Mouse (Mus musculus): Measurements from ENCODE around the gene Tinagl1. TPM values are rescaled to one million over a fixed set of nuclear protein-coding genes. Genes with fewer than 3 reads are reported as not detected.

The Tinagl1 gene
- total RNA-seq, 2 experiments from 2014 or later = 9.1 to 11.7 TPM

DNA sequence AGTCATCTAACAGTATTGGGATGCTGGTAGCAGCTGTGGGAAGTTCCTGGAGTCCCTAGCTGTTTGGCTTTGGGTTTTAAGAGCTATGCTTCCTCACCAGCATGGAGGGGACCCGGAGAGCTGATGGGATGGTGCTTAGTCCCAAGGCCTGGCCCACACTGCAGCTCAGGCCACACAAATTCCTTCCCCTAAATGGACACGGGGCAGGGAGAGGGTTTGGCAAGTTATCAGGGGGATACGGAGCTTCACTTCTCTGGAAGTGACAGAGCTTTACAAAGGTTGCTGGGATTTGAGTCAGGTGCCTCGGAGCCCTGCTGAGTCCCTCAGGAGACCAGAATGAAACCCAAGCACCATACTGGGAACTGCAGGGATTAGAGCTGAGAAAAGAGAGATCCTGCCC is 13.6 kb downstream of the Tinagl1 start:
- no peak overlapping the region for H3K4me3 ChIP-seq
- TF ChIP-seq CTCF (conservative IDR thresholded peaks at IDR 0.05) = no peak
- DNase-seq (ENCODE audit: low spot score in 2 of 2) = no peak
- H3K27ac ChIP-seq = no peak overlapping the region

DNA sequence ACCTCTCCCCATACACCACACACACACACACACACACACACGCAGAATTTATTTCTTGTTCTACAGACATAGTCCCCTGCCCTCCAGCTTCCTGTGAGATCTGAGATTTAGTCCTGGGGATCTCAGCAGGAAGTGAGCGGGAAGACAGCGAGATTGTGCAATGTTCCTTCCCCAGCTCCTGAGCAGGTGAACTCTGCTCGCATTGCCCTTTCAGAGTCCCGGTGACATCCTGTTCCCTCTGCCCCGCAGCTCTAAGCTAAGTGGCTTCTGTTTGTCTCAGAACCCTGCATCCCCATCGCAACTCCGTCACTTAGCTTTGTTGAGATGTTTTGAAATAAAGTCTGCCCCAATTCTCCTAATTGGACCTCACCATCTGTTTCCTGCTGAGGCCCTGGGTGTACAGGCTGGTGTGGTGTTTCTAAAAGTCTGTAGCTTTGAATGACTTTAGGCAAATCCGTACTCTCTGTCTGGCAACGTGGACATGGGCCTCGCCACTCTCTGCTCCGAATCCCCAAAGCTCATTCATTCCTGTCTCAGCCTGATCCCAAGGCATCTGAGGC is 18.0 kb downstream of the Tinagl1 start:
- no peak overlapping the region for H3K27ac ChIP-seq
- H3K4me3 ChIP-seq = no peak overlapping the region
- TF ChIP-seq CTCF (conservative IDR thresholded peaks at IDR 0.05) = no peak
- no peak for DNase-seq (ENCODE audit: low spot score in 2 of 2)

DNA sequence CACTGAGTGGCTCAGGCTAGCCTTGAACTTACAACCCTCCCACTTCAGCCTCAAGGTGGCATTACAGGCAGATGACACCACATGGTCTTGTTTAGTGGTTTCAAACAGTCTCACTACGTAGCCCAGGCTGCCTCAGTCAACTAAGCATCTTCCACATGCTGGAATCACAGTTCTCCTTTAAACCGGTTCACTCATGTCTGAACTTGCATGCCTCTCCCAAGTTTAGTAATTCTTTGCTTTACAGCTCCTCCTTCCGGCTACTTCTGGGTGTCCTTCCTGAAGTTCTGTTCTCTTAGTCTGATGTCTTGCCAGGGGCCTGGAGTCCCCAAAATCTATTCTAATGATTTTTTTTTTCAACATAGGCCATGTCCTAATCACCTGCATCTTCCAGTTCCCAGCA is 20.7 kb downstream of the Tinagl1 start:
- Histone ChIP-seq H3K4me3 (no peak overlapping the region), H3K27ac (no peak overlapping the region)
- DNase-seq (ENCODE audit: low spot score in 2 of 2) = no peak
- peak; percentile 30; the same call in 1 of the 2 replicates for TF ChIP-seq CTCF (conservative IDR thresholded peaks at IDR 0.05)

DNA sequence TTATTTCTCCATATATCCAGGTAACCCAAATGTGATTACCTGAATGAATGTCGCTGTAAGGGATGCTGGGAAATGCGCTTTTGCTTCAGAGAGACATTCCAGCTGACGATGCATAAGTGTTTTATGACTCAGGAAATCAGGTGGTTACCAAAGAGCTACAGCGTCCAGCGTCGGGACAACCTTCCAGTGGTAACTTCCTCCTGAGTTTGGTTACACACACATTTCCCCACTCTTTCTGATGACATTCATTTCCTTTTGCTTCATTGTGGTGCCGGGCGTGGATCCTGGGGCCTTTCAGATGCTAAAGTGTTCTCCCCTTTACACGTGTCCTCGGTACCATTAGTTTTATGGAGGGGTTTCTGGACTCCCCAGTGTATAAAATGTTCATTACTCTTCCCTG is 26.5 kb downstream of the Tinagl1 start:
- H3K4me3 ChIP-seq = no peak overlapping the region
- no peak for TF ChIP-seq CTCF (conservative IDR thresholded peaks at IDR 0.05)
- no peak for DNase-seq (ENCODE audit: low spot score in 2 of 2)
- H3K27ac ChIP-seq = no peak overlapping the region

DNA sequence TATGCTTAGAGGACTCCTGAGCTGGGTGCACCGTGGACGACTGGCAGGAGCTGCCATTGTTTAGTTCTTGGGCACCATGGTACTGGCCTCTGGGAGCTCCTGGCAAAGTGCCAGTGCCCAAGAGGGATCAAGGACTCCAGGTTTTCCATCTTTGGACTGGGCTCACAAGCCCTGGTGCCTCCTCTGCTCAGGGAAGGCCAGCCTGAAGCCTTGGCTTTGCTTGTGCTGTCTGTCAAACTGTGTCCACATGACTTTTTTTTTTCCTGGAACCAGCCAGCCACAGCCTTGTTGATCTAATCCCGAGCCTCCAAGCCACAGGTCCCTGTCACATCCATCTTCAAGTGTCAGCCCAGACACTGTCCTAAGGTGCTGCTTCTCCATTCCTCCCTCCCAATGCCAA is 33.1 kb downstream of the Tinagl1 start:
- H3K4me3 ChIP-seq = no peak overlapping the region
- no peak for TF ChIP-seq CTCF (conservative IDR thresholded peaks at IDR 0.05)

DNA sequence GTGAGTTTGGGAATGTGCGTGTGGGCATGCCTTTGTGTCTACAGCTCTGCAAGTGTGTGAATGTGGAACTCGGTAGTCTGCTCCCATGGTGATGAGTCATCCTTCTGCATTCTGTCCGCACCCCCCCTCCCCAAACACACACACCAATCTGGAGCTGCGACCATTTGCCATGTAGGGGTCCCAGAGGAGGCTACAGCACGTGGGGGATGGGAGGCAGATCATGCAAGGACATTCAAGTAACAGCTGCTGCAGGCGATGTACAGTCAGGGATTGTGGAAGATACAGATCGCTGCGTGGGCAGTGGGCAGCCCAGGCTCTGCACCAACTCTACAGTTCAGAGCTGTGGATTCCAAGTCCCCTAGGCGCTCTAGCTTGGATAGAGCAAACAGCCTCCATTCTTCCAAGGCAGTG is 33.9 kb downstream of the Tinagl1 start:
- Histone ChIP-seq H3K27ac (peak overlapping the region; percentile 68), H3K4me3 (no peak overlapping the region)
- peak; percentile 33 to 52 for DNase-seq (ENCODE audit: low spot score in 2 of 2)

More for the DNA sequence above, 33.1 kb downstream of the Tinagl1 start:
- DNase-seq (ENCODE audit: low spot score in 2 of 2) = no peak
- no peak overlapping the region for H3K27ac ChIP-seq

DNA sequence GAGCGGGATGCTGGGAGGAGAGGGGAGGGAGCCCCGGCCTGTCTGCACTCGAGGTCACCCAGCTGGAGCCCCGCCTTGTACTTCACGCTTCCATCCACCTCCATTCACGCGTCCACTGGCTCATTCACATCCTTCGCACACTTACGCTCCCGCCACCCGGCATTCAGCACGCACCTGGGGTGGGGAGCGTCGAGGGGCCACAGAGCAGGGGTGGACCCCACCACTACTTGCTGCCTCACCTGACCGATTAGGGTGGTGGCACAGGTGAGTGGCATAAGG is 35.8 kb downstream of the Tinagl1 start, which contains the start of gene Hcrtr1:
Hcrtr1 (minus strand) TSS at position 146 of the 279 bp plus-strand sequence.
- DNase-seq (ENCODE audit: low spot score in 2 of 2) = no peak

More for the DNA sequence above, 33.9 kb downstream of the Tinagl1 start:
- TF ChIP-seq CTCF (conservative IDR thresholded peaks at IDR 0.05) = no peak

DNA sequence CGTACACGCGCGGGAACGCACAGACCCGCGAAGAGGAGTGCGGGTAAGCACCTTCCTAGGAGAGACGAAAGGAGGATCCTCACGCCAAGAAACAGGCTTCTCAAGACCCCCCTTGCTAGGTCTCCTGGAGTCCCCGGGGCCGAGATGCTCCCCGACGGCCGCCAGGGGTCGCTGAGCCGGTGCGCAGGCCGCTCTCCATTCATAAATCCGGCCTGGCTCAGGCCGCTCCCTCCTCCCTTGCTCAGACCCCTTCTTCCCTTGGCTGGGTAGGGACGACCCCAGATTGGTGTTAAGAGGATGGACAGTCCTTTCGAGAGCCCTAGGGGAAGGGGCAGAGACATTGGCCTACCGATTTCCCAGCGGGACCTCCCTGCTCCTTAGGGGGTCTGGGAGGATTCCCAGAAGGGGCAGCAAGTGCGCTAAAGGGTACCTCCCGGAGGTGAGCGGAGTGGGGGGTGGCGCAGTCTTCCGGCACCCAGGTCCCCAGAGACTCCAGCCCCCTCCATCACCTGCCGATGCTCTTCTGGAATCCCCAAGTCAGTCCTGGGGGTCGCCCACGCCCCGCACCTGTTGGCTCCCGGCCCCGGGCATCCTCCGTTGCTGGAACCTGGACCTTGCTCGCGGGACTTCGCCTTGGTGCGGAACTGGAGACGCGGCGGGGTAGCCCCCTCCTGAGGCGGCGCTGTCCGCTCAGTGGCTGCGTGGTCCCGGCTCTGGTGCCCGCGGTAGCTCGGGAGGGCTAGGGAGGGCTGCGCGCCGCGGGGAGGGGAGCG is 36.3 kb downstream of the Tinagl1 start:
- Histone ChIP-seq H3K4me3 (peak overlapping the region; percentile 57), H3K27ac (peak overlapping the region; percentile 33; the same call in 1 of the 2 replicates)
- TF ChIP-seq CTCF (conservative IDR thresholded peaks at IDR 0.05) = peak; percentile 94
- DNase-seq (ENCODE audit: low spot score in 2 of 2) = peak; percentile 48 to 84

More for the DNA sequence above, 35.8 kb downstream of the Tinagl1 start, which contains the start of gene Hcrtr1:
- no peak for TF ChIP-seq CTCF (conservative IDR thresholded peaks at IDR 0.05)
- H3K27ac ChIP-seq = peak within 1 kb of the TSS; percentile 33; the same call in 1 of the 2 replicates
- H3K4me3 ChIP-seq = peak within 1 kb of the TSS; percentile 57

DNA sequence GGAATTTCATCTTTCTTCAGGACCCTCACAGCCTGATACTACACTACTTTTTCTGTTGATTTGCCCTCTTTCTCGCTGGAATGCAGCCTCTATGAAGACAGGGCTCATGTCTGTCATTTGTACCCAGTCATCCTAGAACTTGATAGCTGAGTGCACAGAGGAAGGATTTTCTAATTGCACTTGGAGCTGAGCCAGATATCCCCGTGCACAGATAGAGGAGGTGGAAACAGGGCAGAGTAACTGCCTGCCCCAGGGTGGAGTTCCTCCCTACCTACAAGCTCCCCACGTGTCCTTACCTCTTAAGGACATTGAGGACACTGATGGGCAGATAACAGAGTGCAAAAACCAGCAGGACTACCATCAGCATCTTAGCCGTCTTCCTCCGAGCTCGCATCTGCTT is 41.5 kb downstream of the Tinagl1 start:
- TF ChIP-seq CTCF (conservative IDR thresholded peaks at IDR 0.05) = no peak
- DNase-seq (ENCODE audit: low spot score in 2 of 2) = no peak
- no peak overlapping the region for H3K4me3 ChIP-seq
- no peak overlapping the region for H3K27ac ChIP-seq

DNA sequence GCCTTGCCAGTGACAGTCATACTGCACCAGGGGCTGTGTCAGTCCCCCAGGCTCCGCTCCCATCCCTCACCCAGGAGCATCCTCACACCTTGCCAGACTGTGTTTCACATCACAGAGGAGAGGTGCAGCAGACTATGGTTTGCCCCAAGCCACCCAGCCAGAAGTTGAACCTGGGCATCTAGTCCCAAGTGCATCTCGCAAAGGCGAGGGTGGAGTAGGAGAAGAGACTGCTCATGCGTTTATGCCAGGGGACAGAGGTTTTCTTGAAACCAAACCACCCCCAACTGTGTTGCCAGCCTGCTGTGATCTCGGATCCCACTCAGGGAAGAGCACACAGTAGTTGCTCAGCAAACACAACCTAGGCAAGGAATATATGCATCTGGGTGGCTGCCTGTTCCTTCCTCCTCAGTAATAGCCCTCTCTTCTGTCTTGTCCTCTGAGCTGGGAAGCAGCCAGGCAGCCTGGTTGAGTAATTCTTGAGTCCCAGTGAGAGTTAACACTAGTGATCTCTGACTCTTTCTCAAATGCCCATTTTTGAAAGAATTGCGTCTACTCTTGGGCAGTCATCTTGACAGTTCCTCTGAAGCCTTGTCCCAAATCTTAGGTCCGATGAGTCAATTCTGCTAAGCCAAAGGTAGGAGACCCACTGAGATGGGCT is 43.3 kb downstream of the Tinagl1 start:
- no peak overlapping the region for H3K27ac ChIP-seq
- TF ChIP-seq CTCF (conservative IDR thresholded peaks at IDR 0.05) = no peak
- H3K4me3 ChIP-seq = no peak overlapping the region
- DNase-seq (ENCODE audit: low spot score in 2 of 2) = no peak

DNA sequence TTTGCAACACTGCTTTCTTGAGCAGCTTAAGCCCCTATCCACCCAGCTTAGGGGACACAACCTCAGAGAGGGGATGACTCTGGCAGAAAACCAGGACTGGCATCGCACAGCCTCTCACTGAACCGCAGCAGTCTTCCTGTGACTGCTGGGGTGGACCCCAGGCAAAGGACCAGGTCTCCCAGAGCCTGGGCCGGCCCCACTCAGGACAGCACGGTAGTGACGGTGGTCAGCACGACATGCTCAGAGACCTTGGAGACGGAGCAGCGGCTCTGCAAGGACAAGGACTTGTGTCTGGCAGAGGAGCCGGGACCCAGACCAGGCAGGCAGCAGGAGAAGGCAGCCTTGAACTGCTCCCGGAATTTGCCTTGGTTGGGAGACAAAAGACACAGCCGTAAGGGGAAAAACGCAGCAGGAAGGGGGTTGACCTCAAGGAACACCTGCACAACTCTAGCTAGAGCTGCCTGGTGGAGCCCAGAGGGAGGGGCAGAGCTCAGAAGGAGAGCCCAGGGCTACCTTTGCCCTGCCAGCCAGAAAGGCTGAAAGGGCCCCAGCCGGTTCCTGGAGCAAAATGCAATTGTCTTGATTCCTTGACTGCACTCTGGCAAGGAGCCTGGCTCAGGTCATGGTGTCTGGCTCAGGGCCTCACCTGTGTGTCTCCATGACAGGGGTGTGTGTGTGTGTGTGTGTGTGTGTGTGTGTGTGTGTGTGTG is 44.1 kb downstream of the Tinagl1 start:
- DNase-seq (ENCODE audit: low spot score in 2 of 2) = no peak
- Histone ChIP-seq H3K27ac (no peak overlapping the region), H3K4me3 (no peak overlapping the region)
- TF ChIP-seq CTCF (conservative IDR thresholded peaks at IDR 0.05) = no peak

DNA sequence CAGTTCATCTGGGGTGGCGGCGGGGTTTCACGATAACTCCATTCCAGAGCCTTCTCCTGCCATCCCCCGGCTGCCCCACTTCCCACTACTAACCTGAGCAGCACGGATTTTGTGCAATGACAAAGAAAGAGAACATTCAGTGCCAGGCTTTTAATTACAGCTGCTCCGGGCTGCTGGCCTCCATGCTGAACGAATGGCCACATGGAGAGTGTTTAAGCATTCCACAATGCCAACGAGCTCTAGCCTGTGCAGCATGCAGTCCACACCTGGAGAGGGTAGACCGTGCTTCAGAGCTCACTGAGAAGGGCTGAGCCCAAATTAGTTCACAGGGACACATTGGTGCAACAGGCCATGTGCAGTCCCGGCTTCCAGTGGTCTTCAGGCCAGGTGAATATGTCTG is 44.8 kb downstream of the Tinagl1 start:
- DNase-seq (ENCODE audit: low spot score in 2 of 2) = no peak
- Histone ChIP-seq H3K27ac (no peak overlapping the region), H3K4me3 (no peak overlapping the region)
- TF ChIP-seq CTCF (conservative IDR thresholded peaks at IDR 0.05) = no peak

DNA sequence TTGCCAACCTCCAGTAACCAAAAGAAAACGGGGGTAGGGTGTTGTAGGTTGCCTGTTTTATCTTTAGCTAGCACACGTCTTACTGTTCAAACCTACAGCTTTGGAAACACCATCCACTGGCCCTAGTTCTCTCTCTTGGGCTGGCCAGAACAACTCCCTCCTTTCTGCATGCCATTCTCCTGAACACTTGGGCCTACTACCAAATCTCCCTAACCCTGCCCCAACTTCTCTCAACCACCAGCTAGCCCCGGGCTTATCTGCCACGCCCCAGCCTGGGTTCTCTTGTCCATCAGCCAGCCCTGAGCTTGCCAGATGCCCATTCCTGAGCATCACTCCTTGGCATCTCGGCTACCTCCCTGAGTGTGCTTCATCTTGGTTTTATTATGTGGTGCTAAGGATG is 46.0 kb downstream of the Tinagl1 start:
- Histone ChIP-seq H3K4me3 (no peak overlapping the region), H3K27ac (no peak overlapping the region)
- TF ChIP-seq CTCF (conservative IDR thresholded peaks at IDR 0.05) = no peak
- no peak for DNase-seq (ENCODE audit: low spot score in 2 of 2)
